ENCODE assay signal across 16 mouse cellular contexts in genomic region chr12:86916796-86917573, GRCm38 (mm10). TPM values are rescaled to one million over a fixed set of nuclear protein-coding genes. Genes with fewer than 3 reads are reported as not detected.
DNase-seq lines count a peak whose midpoint lies in the region; ATAC-seq and TF ChIP-seq lines count a peak whose summit lies in the region.
"Had no signal": no experiment of that assay in that cellular context is flagged by ENCODE, and none has a peak within 500 bp of the region (broad histone marks: within the 10 kb centered on the region; RNA-seq: fewer than 3 reads in every experiment).

No protein-coding gene starts in this region.

- peak; percentile 48 for DNase-seq in liver, adult 2 months (ENCODE audit: extremely low read depth, low read depth, low spot score)
- no peak for DNase-seq in liver, postnatal 0 days
- no peak for DNase-seq in hindbrain, postnatal 0 days (ENCODE audit: low spot score)
- DNase-seq in right cerebral cortex, adult 18-20 months: no peak
- no peak for DNase-seq in thymus, postnatal 36 days
- DNase-seq in urinary bladder, postnatal 14 days (ENCODE audit: low spot score): no peak
- DNase-seq: adrenal gland, adult 2 months; cerebellum, adult 2 months; embryo, embryonic 11 days; gastrocnemius, postnatal 14 days; liver; thymus, postnatal 4 days had no signal

- TF ChIP-seq POLR2A in liver, adult 2 months (IDR thresholded peaks at IDR 0.05; ENCODE audit: extremely low read depth, insufficient read depth, low read length): no peak

- TF ChIP-seq CTCF in liver, adult 2 months (IDR thresholded peaks at IDR 0.05; ENCODE audit: low read depth, low read length): no peak
- no peak for TF ChIP-seq CTCF in liver, postnatal 0 days (IDR thresholded peaks at IDR 0.05; ENCODE audit: low read depth)
- TF ChIP-seq CTCF in hindbrain, postnatal 0 days (IDR thresholded peaks at IDR 0.05; ENCODE audit: low read depth): no peak

- ATAC-seq in liver, postnatal 0 days: no peak
- no peak for ATAC-seq in forebrain, embryonic 13.5 days
- no peak for ATAC-seq in hindbrain, postnatal 0 days
- ATAC-seq: inflammation-experienced regulatory T-cells, adult 6 months had no signal

- H3K27me3 ChIP-seq in liver, adult 2 months (ENCODE audit: control insufficient read depth, insufficient read depth, low read length): no peaks in the 10 kb centered on the region
- H3K27me3 ChIP-seq in liver, postnatal 0 days (ENCODE audit: insufficient read depth, low read length): 0 out of 2 replicates have a peak, but pooled peaks cover 2% of the 10 kb centered on the region
- H3K27me3 ChIP-seq in forebrain, embryonic 13.5 days: no peaks in the 10 kb centered on the region
- no peaks in the 10 kb centered on the region for H3K27me3 ChIP-seq in hindbrain, postnatal 0 days (ENCODE audit: insufficient read depth, low read length)
- H3K27me3 ChIP-seq: kidney, embryonic 15.5 days; lung, embryonic 15.5 days had no signal

- no peak overlapping the region for H3K4me2 ChIP-seq in liver, postnatal 0 days (ENCODE audit: low read depth, low read length)
- H3K4me2 ChIP-seq in forebrain, embryonic 13.5 days: no peak overlapping the region
- H3K4me2 ChIP-seq in hindbrain, postnatal 0 days (ENCODE audit: low read depth, low read length): no peak overlapping the region
- H3K4me2 ChIP-seq: kidney, embryonic 15.5 days; lung, embryonic 15.5 days had no signal

- H3K36me3 ChIP-seq in liver, adult 2 months (ENCODE audit: control insufficient read depth, insufficient read depth, low read length): no peaks in the 10 kb centered on the region
- H3K36me3 ChIP-seq in liver, postnatal 0 days (replicated peaks; ENCODE audit: insufficient read depth, low read length): no peaks in the 10 kb centered on the region
- no peaks in the 10 kb centered on the region for H3K36me3 ChIP-seq in forebrain, embryonic 13.5 days (ENCODE audit: poor library complexity, severe bottlenecking)
- H3K36me3 ChIP-seq in hindbrain, postnatal 0 days (ENCODE audit: insufficient read depth, low read length): no peaks in the 10 kb centered on the region
- H3K36me3 ChIP-seq: kidney, embryonic 15.5 days; lung, embryonic 15.5 days had no signal

- H3K4me3 ChIP-seq in liver, adult 2 months (ENCODE audit: insufficient read depth, low read depth, low read length): no peak overlapping the region
- no peak overlapping the region for H3K4me3 ChIP-seq in liver, postnatal 0 days (ENCODE audit: low read depth, low read length)
- no peak overlapping the region for H3K4me3 ChIP-seq in forebrain, embryonic 13.5 days
- H3K4me3 ChIP-seq in hindbrain, postnatal 0 days (ENCODE audit: low read length): no peak overlapping the region
- H3K4me3 ChIP-seq: kidney, embryonic 15.5 days; lung, embryonic 15.5 days had no signal

- TF ChIP-seq EP300 in liver, postnatal 0 days (IDR thresholded peaks at IDR 0.05; ENCODE audit: low read depth): no peak

- H3K9ac ChIP-seq in liver, adult 2 months (ENCODE audit: low read depth, low read length): no peak overlapping the region
- no peak overlapping the region for H3K9ac ChIP-seq in liver, postnatal 0 days (replicated peaks)
- no peak overlapping the region for H3K9ac ChIP-seq in forebrain, embryonic 13.5 days
- no peak overlapping the region for H3K9ac ChIP-seq in hindbrain, postnatal 0 days (replicated peaks; ENCODE audit: low read length)
- H3K9ac ChIP-seq: kidney, embryonic 15.5 days; lung, embryonic 15.5 days had no signal

- 78% methylated on average over 7 of the region's 7 CpGs for WGBS in liver, adult 2 months
- WGBS in liver, postnatal 0 days (ENCODE audit: insufficient replicate concordance): 72% methylated on average over 7 of the region's 7 CpGs
- WGBS in forebrain, embryonic 13.5 days: 80% methylated on average over 7 of the region's 7 CpGs
- WGBS in hindbrain, postnatal 0 days: 86% methylated on average over 7 of the region's 7 CpGs

- no peaks in the 10 kb centered on the region for H3K9me3 ChIP-seq in liver, postnatal 0 days (ENCODE audit: low read length)
- no peaks in the 10 kb centered on the region for H3K9me3 ChIP-seq in forebrain, embryonic 13.5 days (replicated peaks)
- no peaks in the 10 kb centered on the region for H3K9me3 ChIP-seq in hindbrain, postnatal 0 days (ENCODE audit: low read length)
- H3K9me3 ChIP-seq: kidney, embryonic 15.5 days; lung, embryonic 15.5 days had no signal

- 0 out of 2 replicates have a peak overlapping the region, but pooled peaks have one; percentile 4 for H3K27ac ChIP-seq in liver, adult 2 months (replicated peaks; ENCODE audit: insufficient read depth, low read depth, low read length)
- H3K27ac ChIP-seq in liver, postnatal 0 days (ENCODE audit: low read depth): no peak overlapping the region
- peak overlapping the region; percentile 76 for H3K27ac ChIP-seq in forebrain, embryonic 13.5 days
- H3K27ac ChIP-seq in hindbrain, postnatal 0 days: peak overlapping the region; percentile 83; the same call in 1 of the 2 replicates
- H3K27ac ChIP-seq: kidney, embryonic 15.5 days; lung, embryonic 15.5 days had no signal

- H3K79me2 ChIP-seq in liver, adult 2 months (ENCODE audit: control insufficient read depth, insufficient read depth, low read length): no peaks in the 10 kb centered on the region

- peaks cover 23% of the 10 kb centered on the region for H3K4me1 ChIP-seq in liver, adult 2 months (ENCODE audit: control insufficient read depth, insufficient read depth, low read length)
- H3K4me1 ChIP-seq in liver, postnatal 0 days (ENCODE audit: insufficient read depth): peaks cover 30% of the 10 kb centered on the region
- H3K4me1 ChIP-seq in forebrain, embryonic 13.5 days: peaks cover 61% of the 10 kb centered on the region
- peaks cover 32% of the 10 kb centered on the region for H3K4me1 ChIP-seq in hindbrain, postnatal 0 days (ENCODE audit: insufficient read depth, low read length)

RNA-seq across cellular contexts. Expression of gene Cipc, which starts 29.9 kb away (rescaled TPM):
- 15.7 and 26.4 TPM in 2 replicates for total RNA-seq in liver, adult 2 months (2014; rRNA removed)
- polyA plus RNA-seq in liver, adult 2 months (2012; rRNA removed): 28.4 and 36.0 TPM in 2 replicates
- polyA plus RNA-seq in liver, postnatal 0 days (2015; fragmentation: Nextera tagmentation; extraction: Ambion mirVana): 4.4 and 4.7 TPM in 2 replicates
- polyA plus RNA-seq in forebrain, embryonic 13.5 days (2015; fragmentation: Nextera tagmentation; extraction: Ambion mirVana): 46.1 and 53.1 TPM in 2 replicates
- 51.1 and 55.6 TPM in 2 replicates for total RNA-seq in hindbrain, postnatal 0 days (2014; rRNA removed)
- polyA plus RNA-seq in hindbrain, postnatal 0 days (2015; fragmentation: Nextera tagmentation; extraction: Ambion mirVana): 27.6 and 29.6 TPM in 2 replicates

RNA-seq across cellular contexts. Expression of gene Irf2bpl, which starts 32.4 kb away (rescaled TPM):
- total RNA-seq in liver, adult 2 months (2014; rRNA removed): 6.8 and 9.3 TPM in 2 replicates
- polyA plus RNA-seq in liver, adult 2 months (2012; rRNA removed): 10.5 and 10.8 TPM in 2 replicates
- 5.0 and 5.3 TPM in 2 replicates for polyA plus RNA-seq in liver, postnatal 0 days (2015; fragmentation: Nextera tagmentation; extraction: Ambion mirVana)
- polyA plus RNA-seq in forebrain, embryonic 13.5 days (2015; fragmentation: Nextera tagmentation; extraction: Ambion mirVana): 54.2 and 54.8 TPM in 2 replicates
- total RNA-seq in hindbrain, postnatal 0 days (2014; rRNA removed): 146 and 159 TPM in 2 replicates
- 59.4 and 66.9 TPM in 2 replicates for polyA plus RNA-seq in hindbrain, postnatal 0 days (2015; fragmentation: Nextera tagmentation; extraction: Ambion mirVana)
